Mouse (Mus musculus) thymus, postnatal 10 days (tissue): Measurements from ENCODE around the gene Rreb1.
A peak's percentile ranks its signal among the peaks of the same experiment; 100 is the strongest.

ENCODE experiments used
- DNase-seq, 2 experiments: peaks; one replicate each; pipeline ENCODE4 v3.0.0; 2021; ENCODE audit warnings: low spot score in 2 of 2

Rreb1 gene

DNA sequence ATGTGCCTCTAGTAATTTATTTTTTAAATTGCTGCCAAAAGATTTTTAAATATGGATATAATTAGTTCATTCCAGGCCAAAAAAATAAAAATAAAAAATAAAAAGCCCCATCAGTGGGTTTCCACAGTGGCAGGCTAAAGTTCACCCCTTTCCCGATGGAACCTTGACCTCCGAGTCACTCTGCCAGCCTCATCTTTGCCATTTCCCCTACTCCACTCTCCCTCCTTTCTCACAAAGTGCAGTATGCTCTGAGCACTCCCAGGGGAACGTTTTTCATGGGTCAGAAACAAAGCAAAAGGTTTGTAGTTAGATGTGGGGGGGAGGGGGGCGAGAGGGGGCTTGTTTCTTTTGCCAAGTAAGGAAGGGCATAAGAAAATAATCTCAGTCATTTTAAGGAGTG, 98.6 kb downstream of the Rreb1 start:
- DNase-seq = no peak

GRCm38 (mm10) chr13:37877241-37877640, 99.0 kb downstream of the Rreb1 start:
- no peak for DNase-seq

- DNase-seq = no peak
Observed at GRCm38 (mm10) chr13:37878918-37879331, 100.7 kb downstream of the Rreb1 start.

- DNase-seq = peak; percentile 35 to 42
Observed at GRCm38 (mm10) chr13:37879556-37879955, 101.4 kb downstream of the Rreb1 start.

DNA sequence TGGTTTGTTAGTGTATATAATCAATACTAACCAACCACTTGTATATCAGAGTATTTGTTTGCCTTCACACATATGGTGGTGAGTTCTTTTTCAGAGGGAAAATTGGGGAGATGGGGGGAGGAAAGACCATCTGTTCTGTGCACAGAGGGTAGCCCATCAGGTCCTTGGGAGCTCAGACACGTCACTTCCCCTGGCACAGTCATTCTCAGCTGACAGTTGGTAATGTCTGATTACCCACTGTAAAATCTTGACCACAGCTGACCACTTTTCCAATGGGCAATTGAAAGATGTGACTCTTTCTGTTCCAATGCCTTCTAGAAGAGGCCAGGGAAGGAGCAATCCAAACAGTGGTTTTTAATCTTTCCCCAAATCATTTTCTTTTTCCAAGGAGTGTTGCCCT, 101.8 kb downstream of the Rreb1 start:
- no peak for DNase-seq

DNA sequence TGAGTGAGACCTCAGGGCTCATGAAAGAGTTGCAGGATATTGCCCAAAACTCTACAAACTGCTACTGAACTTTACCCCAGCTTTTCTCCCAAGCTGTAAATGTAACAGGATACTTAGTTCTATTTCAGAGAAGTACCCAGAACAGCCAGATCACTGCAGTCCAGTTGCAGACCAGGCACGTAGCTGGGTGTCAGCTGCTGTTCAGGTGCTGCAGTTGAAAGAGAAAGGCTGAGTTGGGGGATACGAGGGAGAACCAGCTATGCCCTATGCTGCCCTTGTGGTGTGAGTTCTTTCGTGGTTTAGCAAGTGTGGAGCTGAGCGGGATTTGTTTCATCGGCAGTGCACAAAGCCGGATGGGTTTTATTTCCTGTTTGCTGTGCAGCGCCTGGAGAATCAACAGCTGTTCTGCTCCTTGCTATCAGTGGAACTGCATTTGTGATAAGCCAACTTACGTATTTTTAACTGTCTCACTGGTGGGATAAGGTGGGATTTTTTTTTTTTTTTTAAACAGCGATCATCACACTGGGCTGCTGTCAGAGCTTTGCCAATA, 102.5 kb downstream of the Rreb1 start:
- peak; percentile 73 to 78 for DNase-seq

- peak; percentile 59 to 69 for DNase-seq
Observed at GRCm38 (mm10) chr13:37882521-37882920, 104.3 kb downstream of the Rreb1 start.

DNA sequence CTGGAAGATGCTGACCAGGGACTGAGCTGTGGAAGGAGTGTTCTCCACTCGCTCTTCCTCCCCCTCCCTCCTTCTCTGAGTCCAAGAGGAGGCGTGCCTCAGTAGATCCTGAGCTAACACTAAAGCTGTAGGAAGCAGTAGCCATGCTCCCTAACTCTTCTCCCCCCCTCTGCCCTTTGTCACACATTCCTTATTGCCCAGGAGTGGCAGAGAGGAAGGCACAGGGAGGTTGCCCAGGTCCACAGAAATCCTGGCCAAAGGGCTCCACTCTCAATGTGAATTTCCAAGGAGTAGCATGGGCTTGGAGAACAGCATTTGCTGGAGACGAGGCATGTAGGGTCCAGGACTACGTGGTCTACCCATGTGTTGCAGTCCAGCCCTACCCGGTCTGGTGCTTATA, 104.8 kb downstream of the Rreb1 start:
- no peak for DNase-seq

DNA sequence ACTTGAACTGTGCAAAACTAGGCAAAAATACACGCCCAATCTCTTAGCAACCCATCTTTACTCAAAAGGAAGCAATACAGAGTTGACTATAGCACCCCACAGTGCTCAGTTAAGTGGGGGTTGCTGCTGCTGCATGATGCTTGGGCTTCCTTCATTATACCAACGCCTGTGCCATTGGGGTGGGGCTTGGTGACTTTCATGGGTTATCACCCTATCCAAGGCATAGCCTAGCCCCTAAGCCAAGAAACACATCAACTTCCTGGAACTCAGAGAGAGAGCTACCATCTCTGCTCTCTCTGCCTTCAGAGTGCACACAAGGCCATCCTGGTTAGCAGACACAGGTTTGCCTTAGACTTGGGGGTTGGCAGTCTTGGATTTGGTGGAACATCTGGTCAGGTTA, 107.2 kb downstream of the Rreb1 start:
- no peak for DNase-seq

- no peak for DNase-seq
Observed at GRCm38 (mm10) chr13:37886024-37886423, 107.8 kb downstream of the Rreb1 start.

DNA sequence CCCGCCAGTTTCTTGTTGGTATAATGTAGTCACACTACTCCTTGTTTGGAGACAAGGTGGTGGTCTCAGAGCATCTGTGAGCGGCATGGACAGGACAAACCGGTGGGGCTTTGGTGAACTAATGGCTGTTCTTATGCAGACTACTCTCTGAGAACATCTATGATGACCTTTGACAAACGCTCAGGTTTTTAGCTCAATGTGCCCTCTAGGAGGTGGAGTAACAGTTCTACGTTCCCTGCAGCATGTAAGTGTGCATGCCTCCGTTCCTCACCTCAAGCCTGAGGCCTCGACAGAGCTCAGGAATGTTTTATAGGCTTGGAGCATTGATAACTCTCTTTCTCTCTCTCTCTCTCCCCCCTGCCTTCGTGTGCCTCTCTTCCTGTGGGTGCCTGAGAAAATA, 116.6 kb downstream of the Rreb1 start:
- no peak for DNase-seq

DNA sequence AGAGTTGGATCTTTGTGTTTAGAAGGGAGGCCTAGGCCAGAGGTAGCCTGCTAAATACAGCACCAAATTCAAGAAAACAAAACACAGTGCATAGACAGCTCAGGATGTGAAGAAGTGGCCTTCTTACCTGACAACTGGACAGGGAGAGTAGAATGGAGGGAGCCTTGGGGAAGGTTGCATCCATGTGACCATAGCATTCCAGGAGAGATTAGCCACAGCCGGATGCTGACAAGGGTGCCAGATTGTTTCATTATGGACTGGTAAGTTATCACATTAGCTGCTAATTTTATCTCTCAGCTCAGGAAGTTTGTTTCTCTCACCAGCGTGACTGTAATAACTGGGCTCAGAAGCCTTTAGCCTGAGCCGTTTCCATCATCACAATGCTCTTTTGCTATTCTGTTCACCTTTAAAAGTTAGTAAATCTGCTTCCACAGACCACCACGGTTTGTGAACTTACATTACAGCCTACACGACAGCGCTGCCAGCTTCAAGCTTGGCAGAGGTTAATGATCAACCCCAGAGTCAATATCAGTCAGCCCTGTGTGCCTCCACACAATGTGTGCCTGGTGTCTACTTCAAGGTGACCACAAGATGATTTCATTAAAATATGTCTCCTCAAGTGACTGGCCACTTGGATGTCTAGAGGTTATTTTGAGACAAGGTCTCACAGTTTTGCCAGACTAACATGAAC, 117.5 kb downstream of the Rreb1 start:
- no peak for DNase-seq

- no peak for DNase-seq
Observed at GRCm38 (mm10) chr13:37896423-37896822, 118.2 kb downstream of the Rreb1 start.

DNA sequence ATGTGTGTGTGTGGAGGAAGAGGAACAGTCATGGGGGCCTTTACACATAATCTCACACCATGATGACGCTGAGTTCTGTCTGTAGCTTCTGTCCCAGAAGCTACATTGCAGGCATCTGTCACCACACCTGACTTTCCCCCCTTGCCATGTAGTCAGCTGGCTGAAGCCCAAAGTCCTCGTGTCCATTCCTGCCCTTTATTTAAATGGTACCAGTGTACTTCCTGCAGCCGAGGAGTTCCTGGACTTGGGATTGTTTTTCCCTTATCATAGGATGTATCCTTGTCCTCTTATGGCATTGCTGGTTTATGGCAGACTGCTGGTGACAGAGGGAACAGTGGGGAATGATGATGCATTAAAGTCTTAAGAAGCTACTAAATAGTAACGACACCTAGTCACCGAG, 120.6 kb downstream of the Rreb1 start:
- no peak for DNase-seq

DNA sequence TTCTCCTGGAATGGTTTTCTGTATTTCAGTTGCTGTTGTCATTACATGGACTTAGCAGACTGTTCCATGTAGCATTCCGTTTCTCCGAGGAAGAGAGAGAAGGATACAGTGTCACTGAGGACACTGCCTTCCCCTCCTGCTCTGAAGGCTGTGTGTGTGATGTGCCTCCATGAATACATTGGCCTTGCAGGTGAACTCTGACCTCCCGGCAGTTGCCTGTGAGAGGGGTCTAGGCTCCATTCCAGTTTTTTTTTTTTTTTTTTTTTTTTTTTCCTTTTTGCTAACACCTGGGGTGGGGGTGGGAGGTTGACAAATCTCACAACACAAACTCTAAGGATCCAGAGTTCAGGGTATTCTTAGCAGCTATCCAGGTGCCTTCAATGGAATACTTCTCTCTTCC, 124.8 kb downstream of the Rreb1 start:
- no peak for DNase-seq

DNA sequence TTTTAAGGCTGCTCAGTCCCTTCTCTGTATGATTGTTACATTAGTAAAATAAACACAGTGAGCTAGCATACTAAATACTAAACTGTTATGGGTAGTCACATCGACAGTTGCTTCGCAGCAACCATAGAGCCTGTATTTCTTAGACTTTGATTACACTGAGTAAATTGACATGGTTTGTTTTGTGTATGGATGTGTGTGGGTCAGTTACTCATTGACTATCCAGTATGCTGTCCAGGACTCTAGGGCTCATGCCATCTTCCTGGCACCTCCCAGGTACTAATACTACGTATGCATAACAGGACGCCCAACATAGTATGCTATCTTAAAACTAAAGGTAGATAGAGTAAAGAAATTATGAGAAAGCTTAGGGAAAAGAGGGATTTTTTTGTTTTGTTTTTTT, 125.3 kb downstream of the Rreb1 start:
- DNase-seq = no peak

- DNase-seq = no peak
Observed at GRCm38 (mm10) chr13:37904436-37904835, 126.2 kb downstream of the Rreb1 start.

DNA sequence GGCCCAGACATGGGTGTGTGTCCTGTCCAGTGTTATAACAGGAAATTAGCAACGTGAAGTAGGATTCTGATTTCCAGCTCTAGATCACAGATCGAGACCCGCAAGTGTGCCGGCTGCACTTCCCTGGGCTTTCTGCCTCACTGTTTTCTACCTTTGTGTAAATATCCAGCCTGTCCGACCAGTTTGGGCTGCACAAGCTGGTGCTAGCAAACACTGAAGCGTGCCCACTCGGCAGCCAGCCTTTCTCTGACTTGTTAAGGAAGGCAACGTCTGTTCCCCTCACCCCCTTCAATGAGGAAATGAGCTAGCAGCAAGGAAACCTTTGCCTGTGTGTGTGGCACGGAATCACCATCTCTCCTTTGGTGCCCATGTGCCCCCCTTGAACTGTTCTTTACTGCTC, 129.9 kb downstream of the Rreb1 start:
- peak; percentile 34 to 41 for DNase-seq

DNA sequence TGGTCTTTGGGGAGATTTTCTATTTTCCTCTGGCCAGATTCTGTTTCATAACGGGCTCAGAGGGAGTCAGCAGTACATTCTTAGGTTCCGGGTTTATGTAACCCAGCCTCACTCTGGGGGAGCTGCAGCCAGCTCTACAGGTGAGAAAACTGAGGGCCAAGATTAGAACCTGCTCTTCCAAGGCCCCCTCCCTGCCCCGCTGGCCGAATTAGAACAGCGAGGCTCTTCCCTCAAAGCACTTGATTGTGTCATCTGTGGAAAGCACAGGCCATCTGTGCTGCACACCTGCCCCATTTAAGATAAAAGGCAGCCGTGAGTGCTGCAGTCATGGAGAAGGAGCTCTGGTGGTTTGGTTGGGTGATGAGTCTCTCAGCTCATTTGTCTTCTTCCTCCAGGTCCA, 130.3 kb downstream of the Rreb1 start:
- DNase-seq = peak; percentile 34 to 39

DNA sequence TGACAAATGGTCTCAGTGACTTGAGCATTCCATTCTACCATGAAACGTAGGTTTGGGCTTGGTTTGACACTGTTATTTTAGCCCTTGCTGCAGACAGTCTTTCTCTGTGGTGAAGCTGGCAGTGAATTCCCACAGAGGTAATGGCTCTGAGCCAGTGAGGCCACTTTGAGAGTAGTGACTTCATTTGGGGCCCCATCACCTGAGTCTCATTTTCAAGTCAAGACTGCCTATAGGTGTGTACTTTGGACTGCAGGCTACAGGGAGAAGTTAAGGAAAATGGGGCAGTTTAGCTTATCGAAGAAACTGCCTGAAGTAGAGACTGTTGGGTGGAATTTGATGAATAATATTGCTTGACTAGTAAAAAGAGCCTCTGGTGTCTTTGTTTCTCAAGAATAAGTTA, 131.0 kb downstream of the Rreb1 start:
- no peak for DNase-seq

DNA sequence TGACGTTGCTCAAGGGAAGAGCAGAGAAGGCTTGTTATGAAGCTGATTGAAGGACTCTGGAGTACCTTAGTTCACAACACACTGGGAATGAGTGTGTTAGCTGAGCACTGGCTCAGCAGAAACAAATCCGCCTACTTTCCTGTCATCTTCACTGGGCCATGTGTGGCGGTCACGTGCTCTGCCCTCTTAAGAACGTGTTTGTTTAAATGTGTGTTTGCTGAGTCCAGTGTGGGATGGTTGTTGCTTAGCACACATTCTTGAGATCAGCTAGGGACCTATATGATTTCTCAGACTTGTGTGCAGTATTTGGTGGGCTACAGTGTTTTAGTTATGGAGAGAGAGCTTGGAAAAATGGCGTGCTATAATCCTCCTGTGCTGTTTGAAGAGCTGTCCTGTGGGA, 133.8 kb downstream of the Rreb1 start:
- no peak for DNase-seq

- no peak for DNase-seq
Observed at GRCm38 (mm10) chr13:37912591-37913467, 134.6 kb downstream of the Rreb1 start.

DNA sequence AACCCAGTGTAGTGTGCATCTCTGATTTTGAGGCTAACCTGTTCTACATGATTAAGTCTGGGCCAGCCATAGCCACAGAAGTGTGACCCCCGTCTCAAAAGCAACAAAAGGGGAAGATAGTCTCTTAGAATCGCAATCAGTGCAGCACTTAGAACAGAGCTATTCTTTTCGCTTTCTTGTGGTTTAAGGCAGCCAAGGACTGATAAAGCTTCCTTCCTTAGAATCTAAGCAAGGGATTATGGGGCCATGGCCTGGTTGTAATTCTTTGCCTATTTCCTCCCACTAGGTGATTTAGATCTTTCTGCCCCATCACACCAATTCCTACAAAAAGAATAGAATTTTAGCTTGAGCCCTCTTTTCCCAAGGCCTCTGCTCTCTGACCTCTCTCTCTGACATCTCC, 135.8 kb downstream of the Rreb1 start:
- DNase-seq = no peak
